Mouse (Mus musculus) CH12.LX (cell line): ENCODE results near the gene Epas1.

ENCODE experiments used
- CTCF ChIP-seq, 2 experiments: IDR thresholded peaks in 1 of 2; conservative IDR thresholded peaks in 1 of 2; 2 replicates each; pipeline ENCODE4 v1.5.1; 2011 to 2012; ENCODE audit warnings: low read depth in 2 of 2, low read length in 2 of 2, improper control_type of control experiment in 1 of 2, inconsistent platforms in 1 of 2, mild to moderate bottlenecking in 1 of 2, moderate library complexity in 1 of 2
- EP300 ChIP-seq: IDR thresholded peaks from 2 replicates; pipeline ENCODE4 v1.6.1; 2011; ENCODE audit warnings: low read length, improper control_type of control experiment
- GABPA ChIP-seq: IDR thresholded peaks from 2 replicates; pipeline ENCODE4 v1.6.1; 2012; ENCODE audit warnings: low read depth, low read length, improper control_type of control experiment, inconsistent platforms; ENCODE audit not compliant: insufficient replicate concordance
- KAT2A ChIP-seq: IDR thresholded peaks from 2 replicates; pipeline ENCODE4 v1.6.1; 2012; ENCODE audit warnings: low read length, improper control_type of control experiment, inconsistent platforms; ENCODE audit not compliant: insufficient replicate concordance
- MEF2A ChIP-seq: IDR thresholded peaks from 2 replicates; pipeline ENCODE4 v1.6.1; 2014; ENCODE audit warnings: low read depth, mild to moderate bottlenecking, inconsistent platforms, low read length, improper control_type of control experiment, borderline replicate concordance
- USF1 ChIP-seq: IDR thresholded peaks from 2 replicates; pipeline ENCODE4 v1.6.1; 2014; ENCODE audit warnings: low read depth, mild to moderate bottlenecking, inconsistent platforms, low read length, improper control_type of control experiment

- no peak for TF ChIP-seq MEF2A
- TF ChIP-seq CTCF (conservative IDR thresholded peaks at IDR 0.05 in 1 of 2, IDR thresholded peaks at IDR 0.05 in 1 of 2; ENCODE audit: low read depth in 2 of 2, low read length in 2 of 2): no peak
- TF ChIP-seq GABPA: no peak
- no peak for TF ChIP-seq KAT2A
- no peak for TF ChIP-seq USF1
- no peak for TF ChIP-seq EP300
Measured at GRCm38 (mm10) chr17:86876940-86877339, 123.4 kb downstream of the Epas1 start.
